Mouse (Mus musculus): ENCODE data around the gene Sox5. TPM values are rescaled to one million over a fixed set of nuclear protein-coding genes. Genes with fewer than 3 reads are reported as not detected.

Sox5 gene
- total and polyA plus RNA-seq, 3 experiments, result 1.7 to 3.4 (median 2.4) TPM

DNA sequence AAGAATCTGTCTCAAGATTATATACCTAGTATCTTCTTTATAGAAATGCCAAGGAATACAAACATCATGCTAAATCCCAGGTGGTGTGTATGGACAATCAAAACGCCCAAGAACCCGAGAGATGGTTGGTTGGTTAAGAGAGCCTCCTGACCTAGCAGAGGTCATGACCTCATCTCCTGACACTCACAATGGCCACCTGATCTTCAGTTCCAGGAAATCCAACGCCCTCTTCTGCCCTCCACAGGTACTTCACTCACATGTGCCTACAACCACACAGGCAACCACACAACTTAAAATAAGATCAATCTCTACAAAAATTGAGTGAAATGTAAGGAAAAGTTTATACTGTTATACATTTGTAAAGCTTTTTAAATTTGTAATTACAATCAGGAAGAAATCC lies 12.6 kb upstream of the Sox5 start:
- H3K27ac ChIP-seq, result no peak overlapping the region
- no peaks in the 10 kb centered on the region for H3K27me3 ChIP-seq (ENCODE audit: control insufficient read depth, insufficient read depth, low read length)
- 70% methylated on average over 3 of the region's 3 CpGs for WGBS
- H3K79me2 ChIP-seq (replicated peaks; ENCODE audit: control insufficient read depth, insufficient read depth, low read length), result no peaks in the 10 kb centered on the region
- H3K36me3 ChIP-seq (ENCODE audit: control insufficient read depth, insufficient read depth, low read length), result no peaks in the 10 kb centered on the region
- H3K4me3 ChIP-seq, result no peak overlapping the region
- TF ChIP-seq EP300 (IDR thresholded peaks at IDR 0.05; ENCODE audit: insufficient read depth, low read depth, low read length) (no peak), CTCF (IDR thresholded peaks at IDR 0.05) (no peak), POLR2A (IDR thresholded peaks at IDR 0.05; ENCODE audit: insufficient read depth, low read depth, low read length) (no peak)
- H3K4me1 ChIP-seq (ENCODE audit: control insufficient read depth, insufficient read depth, low read length), result no peaks in the 10 kb centered on the region
- DNase-seq, result no peak
- intact Hi-C loops (cut with DNase I), result no loop called here
- H3K9ac ChIP-seq (ENCODE audit: low read depth, low read length), result no peak overlapping the region

DNA sequence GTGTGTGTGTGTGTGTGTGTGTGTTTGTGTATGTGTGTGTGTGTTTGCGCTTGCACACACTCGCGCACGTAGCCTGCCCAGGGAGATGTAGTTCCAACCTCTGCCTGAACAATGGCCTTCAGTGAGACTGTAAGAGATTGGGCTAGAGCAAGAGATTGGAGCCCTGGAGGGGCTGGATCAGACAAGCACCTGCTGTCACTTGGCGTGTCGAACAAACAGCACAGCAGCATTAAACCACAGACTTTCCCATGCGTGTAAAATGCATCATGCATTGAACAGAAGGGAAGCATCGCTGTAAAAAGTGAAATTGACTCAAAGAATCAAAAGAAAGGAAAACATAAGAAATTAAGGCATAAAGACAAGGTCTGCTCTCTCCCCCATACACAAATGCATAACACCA lies 11.1 kb upstream of the Sox5 start:
- no peak for DNase-seq
- H3K4me1 ChIP-seq (ENCODE audit: control insufficient read depth, insufficient read depth, low read length), result no peaks in the 10 kb centered on the region
- TF ChIP-seq CTCF (IDR thresholded peaks at IDR 0.05) (no peak), POLR2A (IDR thresholded peaks at IDR 0.05; ENCODE audit: insufficient read depth, low read depth, low read length) (no peak), EP300 (IDR thresholded peaks at IDR 0.05; ENCODE audit: insufficient read depth, low read depth, low read length) (no peak)
- 95% methylated on average over 8 of the region's 8 CpGs for WGBS
- no peaks in the 10 kb centered on the region for H3K27me3 ChIP-seq (ENCODE audit: control insufficient read depth, insufficient read depth, low read length)
- no peaks in the 10 kb centered on the region for H3K79me2 ChIP-seq (replicated peaks; ENCODE audit: control insufficient read depth, insufficient read depth, low read length)
- no peak overlapping the region for H3K27ac ChIP-seq
- intact Hi-C loops (cut with DNase I), result no loop called here
- H3K36me3 ChIP-seq (ENCODE audit: control insufficient read depth, insufficient read depth, low read length), result no peaks in the 10 kb centered on the region
- H3K4me3 ChIP-seq, result no peak overlapping the region
- H3K9ac ChIP-seq (ENCODE audit: low read depth, low read length), result no peak overlapping the region

DNA sequence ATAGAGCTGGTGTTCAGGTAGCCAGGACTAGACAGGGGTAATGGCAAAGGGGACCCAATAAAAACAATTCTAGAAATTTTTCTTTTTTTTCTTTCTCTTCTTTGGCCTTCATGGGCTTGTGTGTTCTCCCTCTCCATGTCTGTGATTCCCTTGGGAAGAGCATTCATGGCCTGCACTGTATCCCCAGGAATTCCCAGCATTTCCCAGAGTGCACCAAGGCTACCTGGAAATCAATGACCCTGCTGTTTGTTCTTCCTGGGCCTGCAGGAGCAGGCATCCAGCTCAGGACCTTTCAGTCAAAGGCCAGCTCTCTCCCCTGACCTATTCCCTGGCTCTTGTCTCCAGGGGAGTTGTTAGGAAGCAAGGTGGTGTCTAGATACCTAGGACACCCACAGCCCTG lies 1.5 kb upstream of the Sox5 start:
- DNase-seq, result no peak
- Histone ChIP-seq H3K4me1 (ENCODE audit: control insufficient read depth, insufficient read depth, low read length) (no peaks in the 10 kb centered on the region), H3K4me3 (no peak overlapping the region), H3K79me2 (replicated peaks; ENCODE audit: control insufficient read depth, insufficient read depth, low read length) (no peaks in the 10 kb centered on the region), H3K27me3 (ENCODE audit: control insufficient read depth, insufficient read depth, low read length) (no peaks in the 10 kb centered on the region; the same call in 1 of the 2 replicates), H3K36me3 (ENCODE audit: control insufficient read depth, insufficient read depth, low read length) (no peaks in the 10 kb centered on the region), H3K27ac (no peak overlapping the region), H3K9ac (ENCODE audit: low read depth, low read length) (no peak overlapping the region)
- intact Hi-C loops (cut with DNase I), result loop anchor here (10.0 kb wide), 1 partner anchor 138 kb away; no protein-coding TSS in a partner anchor
- TF ChIP-seq POLR2A (IDR thresholded peaks at IDR 0.05; ENCODE audit: insufficient read depth, low read depth, low read length) (no peak), CTCF (IDR thresholded peaks at IDR 0.05) (no peak), EP300 (IDR thresholded peaks at IDR 0.05; ENCODE audit: insufficient read depth, low read depth, low read length) (no peak)

DNA sequence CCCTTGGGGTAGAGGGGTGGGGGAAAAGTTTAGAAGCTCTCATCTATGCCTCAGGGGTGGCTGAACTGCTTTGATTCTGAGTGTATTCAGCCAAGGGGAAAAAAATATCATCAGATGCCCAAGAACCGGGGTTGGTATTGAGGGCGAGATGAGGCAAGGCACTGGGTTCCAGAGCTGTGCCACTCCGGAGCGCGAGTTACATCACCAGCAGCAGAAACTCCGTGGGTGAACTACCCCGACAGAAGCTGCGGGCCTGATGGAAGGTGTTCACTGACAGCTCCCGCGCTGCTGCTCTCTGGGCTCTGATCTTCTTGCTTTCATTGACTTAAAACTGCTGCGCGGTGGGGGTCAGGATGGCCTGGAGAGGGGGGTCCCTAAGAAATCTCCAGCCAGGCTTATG lies 1.1 kb upstream of the Sox5 start:
- intact Hi-C loops (cut with DNase I), result loop anchor here (10.0 kb wide), 1 partner anchor 138 kb away; no protein-coding TSS in a partner anchor
- TF ChIP-seq CTCF (IDR thresholded peaks at IDR 0.05) (no peak), POLR2A (IDR thresholded peaks at IDR 0.05; ENCODE audit: insufficient read depth, low read depth, low read length) (no peak), EP300 (IDR thresholded peaks at IDR 0.05; ENCODE audit: insufficient read depth, low read depth, low read length) (no peak)
- H3K36me3 ChIP-seq (ENCODE audit: control insufficient read depth, insufficient read depth, low read length), result no peaks in the 10 kb centered on the region

DNA sequence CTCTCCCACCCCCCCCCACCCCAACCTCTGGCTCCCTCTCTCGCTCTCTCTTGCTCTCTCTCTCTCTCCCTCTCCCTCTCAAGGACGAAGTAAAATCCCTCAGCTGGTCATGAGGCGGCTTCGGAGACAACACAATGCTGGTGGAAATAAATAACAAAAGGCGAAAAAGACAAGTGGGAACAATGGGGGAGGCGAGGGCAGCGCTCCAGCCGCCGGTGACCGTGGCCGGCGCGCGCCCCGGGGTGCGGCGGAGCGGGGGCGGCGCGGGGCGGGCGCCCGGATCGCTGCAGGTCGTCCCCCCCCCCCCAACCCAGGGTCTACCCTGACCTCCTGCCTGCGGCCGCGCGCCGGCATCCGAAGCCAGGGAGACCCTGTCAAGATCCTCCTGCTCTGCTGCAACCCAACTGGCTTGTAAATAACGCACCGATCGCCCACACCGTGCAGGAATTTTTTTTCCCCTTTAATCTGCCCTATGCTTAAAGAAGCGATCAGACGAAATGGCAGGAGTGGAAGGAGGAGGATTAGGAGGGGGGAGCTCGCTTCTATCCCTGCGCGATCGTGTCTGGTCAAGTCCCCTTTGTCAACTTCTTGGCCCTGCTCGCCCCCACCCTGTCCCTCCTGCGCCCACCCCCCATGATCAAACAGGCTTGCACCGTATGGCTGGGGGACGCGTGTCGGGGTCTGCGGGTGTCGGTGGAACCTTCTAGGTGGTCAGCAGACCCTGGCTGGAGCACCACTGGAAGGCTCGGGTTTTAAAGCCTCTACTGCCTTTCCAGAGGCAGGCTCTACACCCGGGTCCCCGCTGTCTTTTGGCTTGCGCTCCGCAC lies 467 bp upstream of the Sox5 start:
- Histone ChIP-seq H3K4me3 (peak overlapping the region; percentile 69), H3K4me1 (ENCODE audit: control insufficient read depth, insufficient read depth, low read length) (no peaks in the 10 kb centered on the region), H3K27me3 (ENCODE audit: control insufficient read depth, insufficient read depth, low read length) (no peaks in the 10 kb centered on the region; the same call in 1 of the 2 replicates), H3K36me3 (ENCODE audit: control insufficient read depth, insufficient read depth, low read length) (no peaks in the 10 kb centered on the region), H3K79me2 (replicated peaks; ENCODE audit: control insufficient read depth, insufficient read depth, low read length) (no peaks in the 10 kb centered on the region), H3K9ac (ENCODE audit: low read depth, low read length) (peak overlapping the region; percentile 43), H3K27ac (no peak overlapping the region)
- TF ChIP-seq EP300 (IDR thresholded peaks at IDR 0.05; ENCODE audit: insufficient read depth, low read depth, low read length) (no peak), POLR2A (IDR thresholded peaks at IDR 0.05; ENCODE audit: insufficient read depth, low read depth, low read length) (no peak), CTCF (IDR thresholded peaks at IDR 0.05) (no peak)
- intact Hi-C loops (cut with DNase I), result loop anchor here (10.0 kb wide), 1 partner anchor 137 kb away; no protein-coding TSS in a partner anchor
- DNase-seq, result peak; percentile 19 to 46
- 3% methylated on average over 45 of the region's 55 CpGs for WGBS

More for the DNA sequence above, 1.1 kb upstream of the Sox5 start:
- Histone ChIP-seq H3K9ac (ENCODE audit: low read depth, low read length) (no peak overlapping the region), H3K4me1 (ENCODE audit: control insufficient read depth, insufficient read depth, low read length) (no peaks in the 10 kb centered on the region), H3K27ac (no peak overlapping the region), H3K79me2 (replicated peaks; ENCODE audit: control insufficient read depth, insufficient read depth, low read length) (no peaks in the 10 kb centered on the region), H3K27me3 (ENCODE audit: control insufficient read depth, insufficient read depth, low read length) (no peaks in the 10 kb centered on the region; the same call in 1 of the 2 replicates), H3K4me3 (no peak overlapping the region; the same call in 1 of the 2 replicates)
- no peak for DNase-seq
- WGBS, result 44% methylated on average over 12 of the region's 12 CpGs

Data from heart, adult 2 months (tissue).